Mouse (Mus musculus): ENCODE results near the gene Synpo2.

Synpo2 gene

GRCm38 (mm10) chr3:123235921-123236320 lies at the start of gene Synpo2:
Gene Synpo2 (minus strand): TSS chr3:123236149.
- no peak for DNase-seq (ENCODE audit: low read depth)

DNA sequence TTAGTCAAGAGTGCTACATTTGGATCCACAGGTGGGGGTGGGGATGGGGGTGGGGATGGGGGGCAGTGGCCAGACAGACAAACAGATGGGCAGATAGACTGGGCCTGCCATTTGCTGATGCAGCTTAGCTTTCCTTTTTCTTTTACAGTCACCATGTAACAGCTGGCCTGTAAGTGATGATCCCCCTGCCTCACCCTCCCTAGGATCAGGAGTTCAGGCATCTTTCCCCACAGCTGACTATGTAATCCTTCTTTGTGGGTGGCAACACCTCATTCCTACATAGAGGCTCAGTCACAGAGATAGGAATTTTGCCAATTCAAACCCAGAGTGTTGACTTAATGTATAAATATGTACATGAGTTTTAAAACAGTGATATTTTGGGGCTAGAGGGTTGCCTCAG lies 49.7 kb upstream of the Synpo2 start:
- no peak for DNase-seq (ENCODE audit: low read depth)

DNA sequence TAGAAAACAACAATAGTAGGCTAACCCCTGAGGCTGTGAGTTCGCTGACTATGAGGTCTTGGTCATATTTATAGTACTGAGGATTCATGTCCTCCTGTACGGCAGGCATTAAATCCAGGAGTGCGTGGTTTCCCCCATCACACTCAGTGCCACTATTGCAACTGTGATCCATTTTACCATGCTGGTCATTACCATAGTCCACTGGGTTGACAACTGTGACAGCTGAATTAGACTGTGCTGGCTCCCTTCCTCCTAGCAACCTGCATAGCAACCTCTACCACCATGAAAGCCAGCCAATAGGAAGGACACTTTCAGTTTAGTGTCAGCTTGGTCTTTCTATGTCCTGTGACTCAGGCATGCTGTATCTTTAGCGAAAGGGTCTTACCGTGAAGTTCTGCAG lies 48.3 kb upstream of the Synpo2 start:
- DNase-seq (ENCODE audit: low read depth) = no peak

DNA sequence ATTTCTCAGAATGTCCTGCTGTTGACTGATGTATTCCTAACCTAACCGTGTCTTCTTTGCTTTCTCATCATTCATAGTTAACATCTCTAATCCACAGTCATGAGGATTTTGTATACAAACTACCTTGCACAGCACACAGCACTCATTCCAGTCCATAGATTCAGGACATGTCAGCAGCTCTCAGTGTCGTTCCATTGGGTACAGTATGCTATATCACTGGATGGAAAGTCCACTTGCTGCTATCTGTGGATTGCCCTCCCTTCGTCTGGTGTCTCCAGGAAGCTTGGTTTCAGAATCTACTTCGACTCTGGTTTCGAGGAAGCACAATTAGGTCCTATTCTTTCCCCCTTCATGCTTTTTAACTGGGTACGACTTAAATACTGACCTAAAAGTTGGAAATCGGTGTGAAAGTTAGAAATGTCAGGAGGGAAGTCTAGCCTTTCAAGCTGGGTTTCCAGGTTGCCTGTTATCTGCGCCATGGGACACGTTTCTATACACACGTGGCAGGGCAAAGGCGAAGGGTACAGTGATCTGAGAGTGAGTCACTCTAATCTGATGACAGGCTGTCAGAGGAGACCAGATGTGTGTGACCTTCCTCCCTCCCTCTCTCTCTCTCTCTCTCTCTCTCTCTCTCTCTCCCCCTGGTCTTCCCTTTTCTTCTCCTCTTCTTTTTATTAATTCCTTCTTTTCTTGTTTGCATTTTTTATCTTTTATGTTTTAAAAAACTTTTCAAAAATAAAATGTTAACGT lies 47.1 kb upstream of the Synpo2 start:
- DNase-seq (ENCODE audit: low read depth) = no peak

DNA sequence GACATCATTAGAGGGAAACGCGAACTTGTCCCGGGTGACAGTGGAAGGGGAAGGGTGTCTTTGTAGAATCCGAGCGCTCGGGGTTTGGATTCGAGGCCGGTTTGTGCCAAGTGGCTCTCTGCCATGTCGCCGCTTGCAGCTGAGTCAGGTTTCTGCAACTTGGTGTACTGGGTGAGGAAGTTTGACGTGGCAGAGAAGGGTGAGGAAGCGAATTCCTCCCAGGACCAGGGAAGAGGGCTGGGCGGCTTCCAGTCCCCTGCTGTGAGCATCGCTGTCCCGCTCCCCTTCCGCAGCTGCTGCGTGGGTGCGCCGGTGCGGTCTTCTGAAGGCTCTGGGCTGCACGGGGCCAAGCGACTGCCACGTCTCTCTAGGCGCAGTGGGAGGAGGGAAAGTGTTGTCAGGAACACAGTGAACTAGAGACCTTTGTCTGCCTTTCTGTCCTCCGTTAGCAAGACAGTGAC lies 31.8 kb upstream of the Synpo2 start:
- DNase-seq (ENCODE audit: low read depth) = no peak

DNA sequence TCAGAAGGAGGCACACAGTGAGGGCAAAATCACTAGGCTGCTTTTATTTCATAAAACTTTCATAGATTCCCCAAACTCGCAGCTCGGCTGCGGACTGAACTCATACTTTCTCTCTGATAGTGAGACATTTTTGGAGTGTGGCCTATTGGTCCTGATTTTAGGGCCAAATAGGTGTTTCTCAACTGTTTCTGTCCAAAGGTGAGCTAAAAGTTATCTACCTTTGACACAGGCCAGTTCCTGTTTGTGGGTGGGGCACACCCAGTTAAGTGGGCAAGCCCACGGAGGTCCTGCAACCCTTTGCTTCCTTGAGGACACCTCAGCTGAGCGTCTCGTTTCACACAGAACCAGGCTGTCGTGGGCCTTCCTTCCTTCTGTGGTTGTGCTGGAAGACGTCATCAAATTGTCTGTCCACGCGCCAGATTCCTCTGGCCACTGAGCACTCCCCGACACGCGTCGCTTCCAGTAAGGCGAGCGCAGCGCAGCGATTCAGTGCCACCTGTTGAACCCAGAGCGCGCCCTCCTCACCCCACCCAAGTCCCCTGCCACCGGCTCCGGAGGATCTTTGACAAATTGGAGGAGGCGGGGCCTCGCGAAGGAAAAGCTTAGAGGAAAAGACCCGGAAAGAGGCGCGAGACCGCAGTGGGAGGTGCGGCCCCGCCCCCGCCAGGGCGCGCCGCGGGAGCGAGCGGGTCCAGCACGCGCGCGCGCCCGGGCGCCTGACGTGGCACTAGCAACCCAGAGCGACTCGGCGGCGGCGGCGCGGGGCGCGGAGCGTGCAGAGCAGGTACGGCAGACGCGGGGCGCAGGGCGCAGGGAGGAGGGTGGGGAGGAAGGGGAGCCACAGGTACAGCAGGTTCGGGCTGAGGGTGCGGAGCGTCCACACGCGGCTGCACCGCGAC lies 31.1 kb upstream of the Synpo2 start, which contains the start of gene Sec24d:
Sec24d (plus strand) TSS at position 703 of the 899 bp plus-strand sequence.
- DNase-seq (ENCODE audit: low read depth) = peak; percentile 15

- no peak for DNase-seq (ENCODE audit: low read depth)
Observed at GRCm38 (mm10) chr3:123264706-123265105, 28.8 kb upstream of the Synpo2 start.

- DNase-seq (ENCODE audit: low read depth) = no peak
Observed at GRCm38 (mm10) chr3:123258709-123259108, 22.8 kb upstream of the Synpo2 start.

DNA sequence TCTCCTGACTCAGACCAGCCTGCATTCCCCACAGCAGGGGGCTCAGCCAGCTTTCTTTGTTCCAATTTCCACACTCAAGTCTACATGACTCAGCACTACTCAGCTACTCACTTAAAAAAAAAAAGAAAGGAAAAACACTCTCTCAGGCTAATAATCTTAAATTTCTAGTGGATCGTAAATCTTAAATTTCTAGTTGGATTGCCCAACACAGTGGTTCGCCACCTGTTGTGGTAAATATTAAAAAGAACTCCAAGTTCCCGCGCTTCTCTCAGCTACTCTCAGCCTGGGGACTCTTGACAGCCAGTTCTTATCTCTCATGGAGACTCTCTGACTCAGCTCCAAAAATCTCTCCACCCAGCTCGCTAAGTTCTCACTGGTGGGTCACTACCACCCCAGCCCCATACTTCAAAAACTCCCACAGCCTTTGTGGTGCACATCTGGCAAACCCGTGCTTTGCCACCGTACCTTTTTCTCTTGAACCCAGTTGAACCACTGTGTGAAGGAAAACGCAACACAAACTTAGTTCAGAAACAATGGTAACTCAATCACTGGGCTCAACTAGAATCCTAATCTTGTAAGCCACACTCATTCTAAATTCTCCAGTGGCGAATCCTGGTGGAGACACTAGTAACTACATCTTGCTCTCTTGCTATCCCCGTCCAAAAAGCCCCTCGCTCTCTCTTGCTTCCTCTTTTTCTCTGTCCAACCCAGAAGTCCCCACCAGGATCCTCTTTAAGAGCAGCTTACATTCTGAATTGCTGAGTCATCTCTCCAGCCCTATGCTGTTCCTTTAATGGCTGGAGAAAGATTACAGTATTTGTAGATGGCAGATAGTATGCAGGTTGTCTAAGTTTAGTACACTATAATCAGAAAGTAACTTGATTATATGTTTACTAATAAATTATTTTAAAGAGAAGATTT lies 20.5 kb upstream of the Synpo2 start:
- peak; percentile 20 for DNase-seq (ENCODE audit: low read depth)

GRCm38 (mm10) chr3:123245646-123246045 lies 9.7 kb upstream of the Synpo2 start:
- no peak for DNase-seq (ENCODE audit: low read depth)

DNA sequence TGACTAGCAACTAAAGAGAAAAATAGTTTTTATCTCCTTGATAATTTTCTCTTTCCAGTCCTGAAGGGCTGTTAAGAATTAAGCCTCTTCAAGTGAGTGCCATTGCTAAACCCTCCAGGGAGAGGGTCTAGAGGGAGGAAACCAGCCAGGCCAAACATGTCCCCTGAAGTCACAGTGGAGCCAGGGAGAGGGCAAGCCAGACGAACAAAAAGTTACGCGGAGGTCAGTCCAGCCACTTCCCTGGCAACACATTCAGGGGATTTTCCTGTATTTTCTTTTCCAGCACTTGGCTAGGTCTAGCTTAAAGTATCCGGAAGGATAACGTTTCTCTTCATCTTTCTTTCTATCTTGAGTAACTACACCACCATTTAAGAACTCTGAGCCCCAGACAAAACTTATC lies 8.4 kb upstream of the Synpo2 start:
- DNase-seq (ENCODE audit: low read depth) = no peak

DNA sequence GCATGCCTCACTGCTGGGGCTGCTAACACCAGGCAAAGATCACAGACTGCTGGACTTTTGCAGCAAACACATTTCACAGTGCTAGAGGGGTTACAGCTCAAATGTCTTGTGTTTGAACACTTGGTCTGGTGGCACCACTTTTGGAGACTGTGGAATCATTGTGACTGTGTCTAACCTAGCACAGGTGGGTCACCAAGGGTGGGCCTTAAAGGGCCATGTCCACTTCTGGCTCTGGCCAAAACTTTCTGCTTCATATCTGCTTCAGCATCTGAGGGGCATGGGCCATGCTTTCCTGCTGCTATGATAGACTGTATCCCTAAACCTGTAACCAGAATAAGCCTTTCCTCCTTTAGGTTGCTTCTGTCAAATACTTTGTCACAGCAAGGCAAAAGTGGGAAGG lies 1.5 kb upstream of the Synpo2 start:
- DNase-seq (ENCODE audit: low read depth) = no peak

DNA sequence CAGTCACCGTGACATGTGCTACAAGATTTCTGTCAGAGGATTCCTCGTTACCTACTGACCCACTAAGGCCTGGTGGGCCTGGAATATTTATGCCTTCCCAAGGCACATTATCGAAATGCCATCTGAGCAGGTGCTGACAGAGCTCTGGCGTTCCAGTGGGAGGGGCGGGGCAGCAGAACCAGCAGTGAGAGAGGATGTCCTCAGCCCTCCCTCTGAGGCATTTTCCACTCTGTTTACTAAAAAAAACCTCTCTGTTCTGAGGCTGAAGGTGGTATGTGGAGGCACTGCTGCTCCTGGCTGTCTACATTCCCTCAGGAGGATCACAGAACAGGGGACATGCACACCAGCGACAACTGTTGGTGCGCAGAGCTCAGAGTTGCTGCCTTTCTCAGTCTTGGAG lies 1.1 kb upstream of the Synpo2 start:
- DNase-seq (ENCODE audit: low read depth) = no peak

- DNase-seq (ENCODE audit: low read depth) = no peak
Observed at GRCm38 (mm10) chr3:123235495-123235894, 454 bp downstream of the Synpo2 start.

DNA sequence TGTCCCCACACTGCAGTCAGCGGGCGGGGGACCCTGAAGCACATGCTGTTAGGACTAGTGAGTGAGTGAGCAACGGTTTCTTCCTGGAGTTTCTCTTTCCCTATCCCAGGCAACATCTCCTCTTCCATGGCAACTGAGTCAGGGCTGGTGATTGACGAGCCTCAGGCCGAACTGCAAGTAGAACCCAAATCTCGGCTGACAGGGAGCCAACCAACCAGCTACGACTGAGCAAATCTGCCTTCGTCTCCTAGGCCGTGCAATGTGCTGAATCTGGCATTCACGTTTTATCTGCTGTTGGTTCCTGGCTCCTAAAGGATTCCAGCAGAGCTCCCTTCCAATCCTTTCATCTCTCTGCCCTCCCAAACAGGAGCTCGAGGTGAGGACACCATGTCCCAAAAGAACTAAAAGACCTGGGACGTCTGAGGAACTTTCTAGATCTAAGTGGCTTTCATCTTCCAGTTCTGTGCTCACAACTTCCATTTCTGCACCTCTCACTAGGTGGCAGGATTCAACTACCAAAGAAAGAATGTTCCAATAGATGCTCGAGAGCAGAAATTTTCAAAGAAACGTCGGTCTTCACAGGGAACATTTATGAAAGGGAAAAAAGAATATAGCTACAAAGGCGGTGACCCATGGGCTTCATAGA lies 1.6 kb downstream of the Synpo2 start:
- no peak for DNase-seq (ENCODE audit: low read depth)

- DNase-seq (ENCODE audit: low read depth) = no peak
Observed at GRCm38 (mm10) chr3:123231639-123232038, 4.3 kb downstream of the Synpo2 start.

GRCm38 (mm10) chr3:123227276-123227675 lies 8.7 kb downstream of the Synpo2 start:
- no peak for DNase-seq (ENCODE audit: low read depth)

DNA sequence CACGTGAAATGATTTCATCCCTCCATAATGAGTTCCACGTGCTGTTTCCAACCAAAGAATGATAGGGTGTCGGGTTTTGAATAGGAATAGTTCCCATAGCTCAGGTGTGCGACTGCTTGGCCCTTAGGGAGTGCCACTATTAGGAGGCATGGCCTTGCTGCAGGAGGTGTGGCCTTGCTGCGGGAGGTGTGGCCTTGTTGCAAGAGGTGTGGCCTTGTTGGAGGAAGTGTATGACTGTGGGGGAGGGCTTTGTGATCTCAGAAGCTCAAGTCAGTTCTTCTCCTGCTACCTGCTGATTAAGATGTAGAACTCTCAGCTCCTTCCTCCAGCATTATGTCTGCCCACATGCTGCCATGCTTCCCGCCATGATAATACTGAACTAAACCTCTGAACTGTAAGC lies 17.3 kb downstream of the Synpo2 start:
- no peak for DNase-seq (ENCODE audit: low read depth)

- DNase-seq (ENCODE audit: low read depth) = no peak
Observed at GRCm38 (mm10) chr3:123208891-123209290, 27.1 kb downstream of the Synpo2 start.

- DNase-seq (ENCODE audit: low read depth) = no peak
Observed at GRCm38 (mm10) chr3:123207386-123207785, 28.6 kb downstream of the Synpo2 start.

- DNase-seq (ENCODE audit: low read depth) = no peak
Observed at GRCm38 (mm10) chr3:123205485-123205884, 30.5 kb downstream of the Synpo2 start.
